Mouse (Mus musculus): Measurements from ENCODE around the gene Nedd9. TPM values are rescaled to one million over a fixed set of nuclear protein-coding genes. Genes with fewer than 3 reads are reported as not detected.

Nedd9 gene
- polyA plus RNA-seq, 1 experiment from 2014 or later, result 28.5 TPM

DNA sequence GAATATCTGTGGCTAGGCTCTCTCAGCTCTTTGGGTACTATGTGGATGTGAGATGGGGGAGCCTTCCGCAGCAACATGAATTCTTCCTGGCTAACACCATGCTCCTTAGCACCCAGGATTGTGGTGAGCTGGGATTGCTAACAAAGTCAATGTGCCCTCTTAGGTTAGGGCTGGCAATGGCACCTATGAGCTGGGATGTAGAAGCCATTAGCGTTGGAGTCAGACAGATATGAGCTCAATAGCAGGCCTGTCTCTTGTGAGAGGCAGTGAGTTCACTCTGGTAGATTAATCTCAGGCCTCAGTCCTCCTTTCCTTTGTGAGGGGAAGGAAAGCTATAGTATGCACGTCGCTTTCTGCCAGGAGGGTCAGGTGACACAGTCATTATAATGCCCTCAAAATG lies 157.1 kb downstream of the Nedd9 start:
- peaks cover 21% of the 10 kb centered on the region for H3K36me3 ChIP-seq
- 85% methylated on average over 4 of the region's 4 CpGs for WGBS
- no peaks in the 10 kb centered on the region for H3K9me3 ChIP-seq

DNA sequence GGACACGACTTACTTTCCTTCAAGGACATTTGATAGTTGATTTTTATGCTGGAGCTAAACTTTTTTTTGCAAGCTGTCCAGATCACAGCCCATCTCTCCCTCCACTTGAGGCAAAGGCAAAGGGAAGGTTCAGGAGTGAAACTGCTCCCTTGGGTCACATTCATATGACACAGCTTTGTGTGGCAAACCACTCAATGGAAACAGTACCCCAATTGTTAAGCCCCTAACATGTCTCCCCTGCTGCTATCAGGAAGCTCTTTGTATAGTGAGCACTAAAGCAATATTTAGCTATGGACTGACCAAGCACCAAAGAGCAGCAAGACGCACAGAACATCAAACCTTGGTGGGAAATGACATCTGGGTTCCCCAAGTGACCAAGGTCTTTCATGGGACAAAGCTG lies 158.7 kb downstream of the Nedd9 start:
- Histone ChIP-seq H3K36me3 (peaks cover 23% of the 10 kb centered on the region), H3K27ac (no peak overlapping the region), H3K4me2 (replicated peaks) (no peak overlapping the region), H3K9me3 (no peaks in the 10 kb centered on the region), H3K9ac (no peak overlapping the region), H3K4me1 (peaks cover 10% of the 10 kb centered on the region; the same call in 1 of the 2 replicates), H3K27me3 (no peaks in the 10 kb centered on the region), H3K4me3 (no peak overlapping the region)
- ATAC-seq (ENCODE audit: low FRiP score, low read depth), result no peak
- 66% methylated on average over 2 of the region's 2 CpGs for WGBS

More for the DNA sequence above, 157.1 kb downstream of the Nedd9 start:
- Histone ChIP-seq H3K27me3 (no peaks in the 10 kb centered on the region), H3K9ac (no peak overlapping the region), H3K4me2 (replicated peaks) (no peak overlapping the region), H3K4me1 (peaks cover 10% of the 10 kb centered on the region; the same call in 1 of the 2 replicates), H3K27ac (no peak overlapping the region), H3K4me3 (no peak overlapping the region)
- ATAC-seq (ENCODE audit: low FRiP score, low read depth), result no peak

DNA sequence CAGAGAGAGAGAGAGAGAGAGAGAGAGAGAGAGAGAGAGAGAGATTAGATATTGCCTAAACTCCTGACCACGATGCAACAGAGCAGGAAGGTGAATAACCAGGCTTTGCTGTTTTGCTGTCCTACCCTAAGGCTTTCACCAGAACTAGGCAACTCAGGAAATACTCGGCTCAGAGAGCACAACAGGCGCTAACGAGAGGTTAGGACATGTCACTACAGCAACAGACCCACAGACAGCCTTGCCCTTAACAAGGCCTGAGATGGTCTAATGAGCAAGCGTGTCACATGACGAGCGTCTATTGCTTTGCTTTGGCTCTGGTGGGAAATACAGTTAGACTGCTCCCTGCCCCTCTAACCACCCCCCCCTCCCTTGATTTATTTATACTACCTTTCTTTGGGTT lies 159.6 kb downstream of the Nedd9 start:
- Histone ChIP-seq H3K4me2 (replicated peaks) (no peak overlapping the region), H3K9me3 (no peaks in the 10 kb centered on the region), H3K9ac (no peak overlapping the region), H3K27me3 (no peaks in the 10 kb centered on the region), H3K27ac (no peak overlapping the region), H3K4me3 (no peak overlapping the region), H3K4me1 (peaks cover 10% of the 10 kb centered on the region; the same call in 1 of the 2 replicates), H3K36me3 (peaks cover 20% of the 10 kb centered on the region)
- WGBS, result 50% methylated on average over 7 of the region's 7 CpGs
- no peak for ATAC-seq (ENCODE audit: low FRiP score, low read depth)

DNA sequence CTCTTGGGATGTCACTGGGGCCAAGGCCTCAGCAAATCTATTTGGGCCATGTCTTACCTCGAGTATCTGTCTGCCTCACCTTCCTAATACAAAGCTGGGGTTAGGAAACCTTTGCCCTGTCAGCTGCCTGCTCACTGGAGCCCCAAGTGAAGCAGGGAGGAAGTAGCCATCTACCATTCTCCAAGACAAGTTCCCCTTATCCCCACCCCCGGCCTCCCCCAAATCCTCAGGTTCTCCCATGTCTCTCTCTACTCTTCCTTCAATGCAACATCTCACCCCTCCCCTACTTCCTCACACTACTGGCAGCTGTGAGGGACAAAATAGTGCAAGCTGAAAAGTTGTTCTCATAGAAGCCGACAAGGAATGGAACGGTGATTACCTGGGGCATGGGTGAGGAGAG lies 161.0 kb downstream of the Nedd9 start:
- Histone ChIP-seq H3K9ac (no peak overlapping the region), H3K4me3 (no peak overlapping the region), H3K27ac (no peak overlapping the region), H3K4me2 (replicated peaks) (no peak overlapping the region), H3K9me3 (no peaks in the 10 kb centered on the region), H3K27me3 (no peaks in the 10 kb centered on the region), H3K36me3 (peaks cover 17% of the 10 kb centered on the region), H3K4me1 (peaks cover 14% of the 10 kb centered on the region)
- 81% methylated on average over 4 of the region's 4 CpGs for WGBS
- no peak for ATAC-seq (ENCODE audit: low FRiP score, low read depth)

DNA sequence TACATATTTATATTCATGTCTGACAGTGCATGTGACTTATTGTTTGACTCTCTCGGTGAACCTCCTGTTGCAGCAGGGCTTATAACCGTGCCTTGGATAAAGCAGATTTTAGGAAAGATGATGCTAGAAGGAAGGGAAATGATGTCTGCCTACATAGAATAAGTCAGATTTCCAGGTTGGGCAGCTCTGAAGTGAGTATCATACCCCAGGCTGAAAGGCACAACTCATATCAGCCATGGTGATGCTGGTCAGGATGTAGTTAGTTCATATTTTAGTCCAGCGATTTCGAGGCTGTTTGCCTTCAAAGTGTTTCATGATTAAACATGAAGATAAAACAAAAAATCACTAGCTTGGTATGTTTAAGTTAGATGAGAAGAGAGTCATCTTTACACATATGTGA lies 161.8 kb downstream of the Nedd9 start:
- WGBS, result 92% methylated on average over 4 of the region's 4 CpGs
- no peak for ATAC-seq (ENCODE audit: low FRiP score, low read depth)

DNA sequence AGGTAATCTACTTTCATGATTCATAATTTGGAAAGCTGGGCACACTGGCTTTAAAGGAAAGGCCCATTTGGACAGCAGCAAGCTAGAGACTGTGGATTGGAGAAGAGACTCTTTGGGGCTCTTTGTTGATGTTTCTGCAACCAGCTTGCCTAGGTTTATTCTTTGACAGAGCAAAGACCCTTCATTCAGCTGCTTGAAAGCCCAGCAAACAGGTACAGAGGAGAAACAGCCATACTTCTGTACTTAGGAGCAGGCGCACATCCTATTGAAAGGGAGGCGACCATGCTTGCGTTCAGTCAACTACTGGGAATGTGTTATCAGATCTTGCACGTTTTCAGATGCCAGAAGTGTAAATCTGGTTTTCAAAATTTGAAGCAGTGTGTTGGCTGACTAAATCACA lies 162.5 kb downstream of the Nedd9 start:
- no peak overlapping the region for H3K9ac ChIP-seq
- no peak overlapping the region for H3K27ac ChIP-seq
- peaks cover 3% of the 10 kb centered on the region; the same call in 1 of the 2 replicates for H3K36me3 ChIP-seq
- 81% methylated on average over 4 of the region's 4 CpGs for WGBS
- peaks cover 10% of the 10 kb centered on the region for H3K4me1 ChIP-seq
- H3K4me2 ChIP-seq (replicated peaks), result no peak overlapping the region
- no peak for ATAC-seq (ENCODE audit: low FRiP score, low read depth)
- H3K27me3 ChIP-seq, result no peaks in the 10 kb centered on the region
- H3K4me3 ChIP-seq, result no peak overlapping the region
- H3K9me3 ChIP-seq, result no peaks in the 10 kb centered on the region

More for the DNA sequence above, 161.8 kb downstream of the Nedd9 start:
- no peaks in the 10 kb centered on the region for H3K9me3 ChIP-seq
- no peak overlapping the region for H3K27ac ChIP-seq
- H3K4me3 ChIP-seq, result no peak overlapping the region
- no peak overlapping the region for H3K4me2 ChIP-seq (replicated peaks)
- no peaks in the 10 kb centered on the region for H3K27me3 ChIP-seq
- no peak overlapping the region for H3K9ac ChIP-seq
- peaks cover 9% of the 10 kb centered on the region for H3K36me3 ChIP-seq
- H3K4me1 ChIP-seq, result peaks cover 10% of the 10 kb centered on the region

DNA sequence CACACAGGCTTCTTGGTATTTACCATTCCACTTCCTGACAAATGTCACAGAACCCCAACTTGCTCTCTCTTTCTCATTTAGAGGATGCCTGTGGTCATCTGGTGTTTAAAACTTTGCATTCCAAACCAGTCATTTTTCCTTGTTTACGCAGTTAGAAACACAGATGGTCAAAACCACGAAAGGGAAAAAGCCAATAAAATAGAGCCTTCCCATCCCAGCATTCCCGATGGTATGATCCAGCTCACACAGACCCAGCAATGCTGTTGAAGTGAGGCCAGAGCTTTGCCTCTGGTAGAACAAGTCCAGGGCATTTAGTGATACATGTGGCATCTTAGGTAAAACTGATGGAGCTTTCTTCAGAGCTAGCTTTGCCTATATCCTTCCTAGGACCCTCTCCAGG lies 165.7 kb downstream of the Nedd9 start:
- peaks cover 20% of the 10 kb centered on the region for H3K36me3 ChIP-seq
- H3K27me3 ChIP-seq, result no peaks in the 10 kb centered on the region
- ATAC-seq (ENCODE audit: low FRiP score, low read depth), result no peak
- no peak overlapping the region for H3K4me3 ChIP-seq
- H3K4me2 ChIP-seq (replicated peaks), result no peak overlapping the region
- peaks cover 3% of the 10 kb centered on the region; the same call in 1 of the 2 replicates for H3K4me1 ChIP-seq
- H3K9ac ChIP-seq, result no peak overlapping the region
- WGBS, result 41% methylated on average over 3 of the region's 3 CpGs
- no peaks in the 10 kb centered on the region for H3K9me3 ChIP-seq
- H3K27ac ChIP-seq, result no peak overlapping the region; the same call in 1 of the 2 replicates

DNA sequence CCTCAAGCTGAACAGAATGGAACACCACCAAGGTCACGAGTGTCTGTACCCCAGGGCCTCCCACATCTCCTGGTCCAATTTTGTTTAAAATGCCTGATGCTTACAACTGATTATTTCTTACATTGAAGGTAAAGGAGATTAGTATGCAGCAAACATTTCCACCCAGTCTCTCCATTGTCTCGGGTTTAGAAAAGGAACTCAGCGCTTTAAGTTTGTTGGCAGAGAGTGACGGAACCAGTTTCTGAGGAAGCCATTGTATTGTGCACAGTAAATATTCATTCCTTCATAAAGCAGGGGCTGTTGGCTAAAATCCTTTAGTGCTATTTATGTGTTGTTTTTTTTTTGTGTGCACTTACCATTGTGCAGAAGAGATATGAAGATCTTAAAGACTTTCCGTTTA lies 166.4 kb downstream of the Nedd9 start:
- Histone ChIP-seq H3K4me3 (no peak overlapping the region), H3K4me1 (peaks cover 3% of the 10 kb centered on the region; the same call in 1 of the 2 replicates), H3K27me3 (no peaks in the 10 kb centered on the region), H3K9ac (no peak overlapping the region), H3K27ac (no peak overlapping the region), H3K9me3 (no peaks in the 10 kb centered on the region), H3K4me2 (replicated peaks) (no peak overlapping the region), H3K36me3 (peaks cover 27% of the 10 kb centered on the region)
- no peak for ATAC-seq (ENCODE audit: low FRiP score, low read depth)
- WGBS, result 91% methylated on average over 5 of the region's 5 CpGs

DNA sequence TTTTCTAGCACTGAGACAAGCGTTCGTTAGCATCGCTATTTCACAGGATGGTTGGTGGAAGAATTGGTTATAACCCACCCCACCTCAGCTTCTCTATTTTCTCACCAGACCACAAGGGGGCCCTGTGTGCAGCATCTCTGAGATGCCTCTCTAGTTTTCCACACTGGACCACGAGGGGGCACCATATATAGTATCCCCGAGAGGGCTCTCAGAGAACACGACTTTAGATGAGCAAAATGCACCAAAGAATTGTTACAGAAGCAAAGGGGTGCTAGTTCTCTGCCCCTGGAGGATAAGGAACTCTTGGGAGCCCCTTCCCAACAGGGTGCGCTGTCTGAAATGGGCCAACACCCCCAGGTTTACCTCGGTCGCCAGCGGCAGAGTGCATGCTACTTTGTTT lies 184.4 kb downstream of the Nedd9 start:
- no peak for ATAC-seq (ENCODE audit: low FRiP score, low read depth)
- Histone ChIP-seq H3K27ac (no peak overlapping the region), H3K9me3 (no peaks in the 10 kb centered on the region), H3K4me1 (no peaks in the 10 kb centered on the region), H3K9ac (no peak overlapping the region), H3K36me3 (no peaks in the 10 kb centered on the region), H3K4me2 (replicated peaks) (no peak overlapping the region), H3K27me3 (no peaks in the 10 kb centered on the region), H3K4me3 (no peak overlapping the region)
- 63% methylated on average over 10 of the region's 10 CpGs for whole genome bisulfite sequencing

DNA sequence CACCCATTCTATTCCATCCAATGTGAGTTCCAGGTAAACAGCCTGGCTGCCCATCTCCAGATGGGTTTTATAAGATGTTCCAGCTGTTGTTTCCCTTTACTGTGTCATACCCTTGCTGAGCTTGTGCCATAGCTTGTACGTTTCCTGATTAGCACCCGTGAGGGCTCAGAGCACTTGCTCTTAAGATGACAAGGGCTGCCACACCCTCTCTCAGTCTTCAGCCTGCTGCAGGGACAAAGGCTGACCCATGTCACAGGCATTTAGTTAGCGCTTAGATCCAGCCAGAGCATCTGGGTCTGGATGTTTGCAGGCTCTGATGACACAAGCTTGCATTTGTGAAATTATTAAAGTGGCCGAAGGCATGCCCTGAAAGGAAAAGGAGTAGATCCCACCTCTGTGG lies 187.1 kb downstream of the Nedd9 start:
- WGBS, result 66% methylated on average over 4 of the region's 4 CpGs
- ATAC-seq (ENCODE audit: low FRiP score, low read depth), result no peak

DNA sequence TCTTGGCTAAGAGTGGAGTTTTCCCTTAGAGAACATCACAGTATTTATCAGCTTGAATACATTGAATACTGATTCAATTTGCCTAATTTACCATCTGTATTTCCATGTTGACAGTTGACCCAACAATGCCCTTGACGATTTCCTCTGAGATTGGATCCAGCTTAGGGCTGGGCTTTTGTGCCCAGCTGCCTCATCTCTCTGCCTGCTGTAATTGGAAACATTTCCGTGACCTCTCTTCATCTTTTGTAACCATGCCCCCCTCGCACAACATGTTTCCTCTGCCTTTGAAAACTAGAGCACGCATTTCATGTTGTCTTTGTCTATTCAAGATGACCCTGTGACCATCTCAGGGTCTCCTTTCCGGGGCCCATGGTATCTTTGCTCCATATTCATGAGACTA lies 188.2 kb downstream of the Nedd9 start:
- H3K4me2 ChIP-seq (replicated peaks), result no peak overlapping the region
- H3K27me3 ChIP-seq, result no peaks in the 10 kb centered on the region
- H3K9ac ChIP-seq, result no peak overlapping the region
- no peaks in the 10 kb centered on the region for H3K36me3 ChIP-seq
- H3K4me1 ChIP-seq, result no peaks in the 10 kb centered on the region
- ATAC-seq (ENCODE audit: low FRiP score, low read depth), result no peak
- 33% methylated on average over 5 of the region's 5 CpGs for WGBS
- H3K27ac ChIP-seq, result no peak overlapping the region
- H3K4me3 ChIP-seq, result no peak overlapping the region
- no peaks in the 10 kb centered on the region for H3K9me3 ChIP-seq

More for the DNA sequence above, 187.1 kb downstream of the Nedd9 start:
- Histone ChIP-seq H3K9ac (no peak overlapping the region), H3K27ac (no peak overlapping the region), H3K4me2 (replicated peaks) (no peak overlapping the region), H3K27me3 (no peaks in the 10 kb centered on the region), H3K4me1 (no peaks in the 10 kb centered on the region), H3K9me3 (no peaks in the 10 kb centered on the region), H3K36me3 (no peaks in the 10 kb centered on the region), H3K4me3 (no peak overlapping the region)

DNA sequence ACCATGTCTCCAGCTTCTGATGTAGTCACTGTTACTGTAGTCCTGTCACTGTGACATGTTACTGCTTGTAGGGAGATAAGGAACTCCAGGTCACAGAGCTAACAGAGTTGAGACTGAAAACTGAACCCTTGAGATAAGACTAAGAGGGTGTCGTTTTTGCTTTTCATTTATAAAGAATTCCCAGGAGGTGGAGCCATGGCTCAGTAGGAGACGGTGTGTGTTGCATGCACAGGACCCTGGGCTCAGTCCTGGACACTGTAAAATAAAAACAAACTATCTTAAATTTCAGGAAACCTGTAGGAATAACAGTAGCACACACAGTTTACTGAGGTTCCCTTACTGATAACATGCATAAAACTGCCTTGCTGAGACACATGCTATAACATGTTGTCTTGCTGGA lies 188.6 kb downstream of the Nedd9 start:
- ATAC-seq (ENCODE audit: low FRiP score, low read depth), result no peak
- no peak overlapping the region for H3K27ac ChIP-seq
- no peaks in the 10 kb centered on the region for H3K9me3 ChIP-seq
- WGBS, result 26% methylated on average over 2 of the region's 2 CpGs
- no peaks in the 10 kb centered on the region for H3K36me3 ChIP-seq
- H3K9ac ChIP-seq, result no peak overlapping the region
- H3K4me3 ChIP-seq, result no peak overlapping the region
- H3K27me3 ChIP-seq, result no peaks in the 10 kb centered on the region
- no peaks in the 10 kb centered on the region for H3K4me1 ChIP-seq
- no peak overlapping the region for H3K4me2 ChIP-seq (replicated peaks)

DNA sequence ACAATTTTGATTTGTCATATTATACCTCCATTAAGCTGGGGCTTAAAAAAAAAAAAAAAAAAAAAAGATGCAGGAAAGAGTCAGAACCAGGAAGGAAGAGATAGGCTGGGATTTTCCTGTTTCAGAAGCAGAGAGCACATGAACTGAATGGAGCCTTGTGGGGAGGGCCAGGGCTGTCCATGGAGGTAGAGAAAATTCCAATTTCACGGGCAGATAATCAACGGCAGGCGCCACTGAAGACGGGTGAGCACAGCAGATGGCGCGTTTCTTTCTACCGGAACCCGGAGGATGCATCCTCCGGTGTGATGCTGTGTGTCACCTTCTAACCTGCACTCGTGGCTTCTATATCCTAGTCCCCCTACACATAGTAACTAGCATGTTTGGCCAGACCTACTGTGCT lies 190.8 kb downstream of the Nedd9 start:
- ATAC-seq (ENCODE audit: low FRiP score, low read depth), result no peak
- H3K9me3 ChIP-seq, result no peaks in the 10 kb centered on the region
- no peaks in the 10 kb centered on the region for H3K36me3 ChIP-seq
- no peak overlapping the region for H3K27ac ChIP-seq
- H3K4me1 ChIP-seq, result no peaks in the 10 kb centered on the region
- no peaks in the 10 kb centered on the region for H3K27me3 ChIP-seq
- no peak overlapping the region for H3K9ac ChIP-seq
- H3K4me3 ChIP-seq, result no peak overlapping the region
- 83% methylated on average over 10 of the region's 10 CpGs for WGBS
- no peak overlapping the region for H3K4me2 ChIP-seq (replicated peaks)
